Mouse (Mus musculus): ENCODE data around the gene Vti1a. TPM values are rescaled to one million over a fixed set of nuclear protein-coding genes. Genes with fewer than 3 reads are reported as not detected.

The Vti1a gene
- polyA plus RNA-seq, 1 experiment from 2014 or later, result 22.8 TPM

DNA sequence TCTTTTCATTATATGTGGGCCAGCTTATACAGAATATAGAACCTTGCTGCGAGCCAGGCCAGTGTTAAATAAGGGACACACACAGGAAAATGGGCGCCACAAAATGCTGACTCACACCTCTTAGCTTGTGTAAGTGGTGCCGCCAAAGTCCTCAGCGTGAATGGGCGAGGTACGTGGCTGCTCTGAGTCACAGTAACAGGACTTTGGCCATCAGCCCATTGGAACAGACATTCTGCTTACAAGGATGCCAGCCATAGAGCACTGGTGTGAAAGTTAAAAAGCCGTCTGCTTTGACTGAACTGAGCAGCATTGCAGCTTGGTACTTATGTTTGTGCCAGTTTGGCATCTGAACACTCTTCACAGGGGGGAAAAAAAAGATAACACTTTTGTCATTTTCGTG, 107.9 kb downstream of the Vti1a start:
- WGBS, result 34% methylated on average over 8 of the region's 8 CpGs
- ATAC-seq, result peak; percentile 84
- H3K4me3 ChIP-seq (ENCODE audit: low read depth, low read length), result no peak overlapping the region

DNA sequence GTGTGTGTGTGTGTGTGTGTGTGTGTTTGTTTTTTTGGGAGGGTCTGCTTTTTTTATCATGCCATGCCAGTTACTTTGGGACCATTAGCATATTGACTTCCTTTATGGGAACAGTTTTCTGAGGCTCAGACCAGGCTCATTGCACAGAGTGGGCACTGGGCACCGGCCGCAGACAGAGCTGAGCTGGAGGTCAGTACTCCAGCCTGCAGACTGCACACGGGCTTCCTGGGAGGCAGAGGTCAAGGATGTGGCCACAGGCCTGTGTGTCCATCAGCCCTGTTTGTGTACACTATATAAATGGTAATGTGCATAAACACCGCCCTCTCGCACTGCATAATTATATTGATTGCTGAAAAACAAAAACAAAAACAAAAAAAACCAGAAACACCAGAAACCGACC, 108.4 kb downstream of the Vti1a start:
- no peak overlapping the region for H3K27ac ChIP-seq (ENCODE audit: low read depth, low read length)
- 66% methylated on average over 6 of the region's 6 CpGs for WGBS
- no peak overlapping the region for H3K4me2 ChIP-seq (ENCODE audit: low read length)
- peaks cover 16% of the 10 kb centered on the region for H3K4me1 ChIP-seq (ENCODE audit: control insufficient read depth, insufficient read depth, low read length)
- H3K36me3 ChIP-seq (ENCODE audit: control insufficient read depth, insufficient read depth, low read length), result no peaks in the 10 kb centered on the region
- DNase-seq (ENCODE audit: low spot score), result no peak
- no peaks in the 10 kb centered on the region for H3K27me3 ChIP-seq (replicated peaks; ENCODE audit: control insufficient read depth, insufficient read depth, low read length)
- no peak for ATAC-seq
- no peaks in the 10 kb centered on the region for H3K9me3 ChIP-seq (replicated peaks; ENCODE audit: control insufficient read depth, low read length)
- no peak overlapping the region for H3K4me3 ChIP-seq (ENCODE audit: low read depth, low read length)
- H3K9ac ChIP-seq (ENCODE audit: low read length), result no peak overlapping the region

More for the DNA sequence above, 107.9 kb downstream of the Vti1a start:
- Histone ChIP-seq H3K27ac (ENCODE audit: low read depth, low read length) (no peak overlapping the region), H3K9me3 (replicated peaks; ENCODE audit: control insufficient read depth, low read length) (no peaks in the 10 kb centered on the region), H3K36me3 (ENCODE audit: control insufficient read depth, insufficient read depth, low read length) (no peaks in the 10 kb centered on the region), H3K4me2 (ENCODE audit: low read length) (no peak overlapping the region), H3K9ac (ENCODE audit: low read length) (no peak overlapping the region), H3K27me3 (replicated peaks; ENCODE audit: control insufficient read depth, insufficient read depth, low read length) (no peaks in the 10 kb centered on the region), H3K4me1 (ENCODE audit: control insufficient read depth, insufficient read depth, low read length) (peaks cover 16% of the 10 kb centered on the region)
- DNase-seq (ENCODE audit: low spot score), result peak; percentile 94

DNA sequence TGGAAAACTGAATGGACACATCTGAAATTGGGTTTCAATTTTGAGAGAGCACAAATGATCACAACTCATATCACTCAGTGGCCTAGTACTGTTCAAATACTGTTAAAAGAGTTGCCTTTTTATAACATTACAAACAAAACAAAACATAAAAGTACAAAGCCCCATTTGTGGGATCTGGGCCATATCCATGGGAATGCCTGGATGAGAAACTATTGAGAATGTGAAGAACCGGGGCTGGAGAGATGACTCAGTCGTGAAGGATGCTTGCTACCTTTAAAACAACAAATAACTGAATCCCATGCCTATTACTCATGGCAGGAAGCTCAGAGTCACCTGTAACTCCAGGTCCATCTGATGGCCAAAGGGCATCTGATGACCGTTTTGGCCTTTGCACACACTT, 124.2 kb downstream of the Vti1a start:
- no peak overlapping the region for H3K4me2 ChIP-seq (ENCODE audit: low read length)
- H3K9me3 ChIP-seq (replicated peaks; ENCODE audit: control insufficient read depth, low read length), result no peaks in the 10 kb centered on the region
- no peaks in the 10 kb centered on the region for H3K27me3 ChIP-seq (replicated peaks; ENCODE audit: control insufficient read depth, insufficient read depth, low read length)
- no peak overlapping the region for H3K27ac ChIP-seq (ENCODE audit: low read depth, low read length)
- H3K9ac ChIP-seq (ENCODE audit: low read length), result no peak overlapping the region
- no peaks in the 10 kb centered on the region for H3K4me1 ChIP-seq (ENCODE audit: control insufficient read depth, insufficient read depth, low read length)
- ATAC-seq (no peak), DNase-seq (ENCODE audit: low spot score) (no peak)
- H3K36me3 ChIP-seq (ENCODE audit: control insufficient read depth, insufficient read depth, low read length), result no peaks in the 10 kb centered on the region
- WGBS, result 85% methylated on average over 3 of the region's 3 CpGs
- no peak overlapping the region for H3K4me3 ChIP-seq (ENCODE audit: low read depth, low read length)

GRCm38 (mm10) chr19:55443618-55444017, 127.5 kb downstream of the Vti1a start:
- Histone ChIP-seq H3K9ac (ENCODE audit: low read length) (no peak overlapping the region), H3K4me3 (ENCODE audit: low read depth, low read length) (no peak overlapping the region), H3K9me3 (replicated peaks; ENCODE audit: control insufficient read depth, low read length) (no peaks in the 10 kb centered on the region), H3K36me3 (ENCODE audit: control insufficient read depth, insufficient read depth, low read length) (no peaks in the 10 kb centered on the region), H3K4me2 (ENCODE audit: low read length) (no peak overlapping the region), H3K27me3 (replicated peaks; ENCODE audit: control insufficient read depth, insufficient read depth, low read length) (no peaks in the 10 kb centered on the region), H3K4me1 (ENCODE audit: control insufficient read depth, insufficient read depth, low read length) (peaks cover under 1% of the 10 kb centered on the region), H3K27ac (ENCODE audit: low read depth, low read length) (no peak overlapping the region)
- ATAC-seq (no peak), DNase-seq (ENCODE audit: low spot score) (no peak)
- 79% methylated on average over 8 of the region's 8 CpGs for WGBS

DNA sequence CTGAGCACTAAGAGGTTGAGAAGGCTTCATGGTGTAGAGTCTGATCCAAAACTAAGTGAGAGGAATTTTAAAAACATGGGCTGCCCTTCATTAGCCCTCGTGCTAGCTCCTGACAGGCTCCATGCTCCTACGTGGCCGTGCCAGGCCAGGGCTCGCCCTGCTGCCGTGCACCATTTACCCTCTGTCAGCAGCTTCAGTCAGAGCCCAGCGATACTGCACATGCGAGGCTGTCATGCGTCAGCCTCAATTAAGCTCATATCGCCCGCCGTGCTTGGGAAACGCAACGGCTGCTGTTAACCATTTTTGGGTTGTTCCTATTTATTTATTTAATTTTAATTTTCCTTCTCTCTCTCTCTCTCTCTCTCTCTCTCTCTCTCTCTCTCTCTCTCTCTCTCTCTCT, 133.0 kb downstream of the Vti1a start:
- Histone ChIP-seq H3K9ac (ENCODE audit: low read length) (no peak overlapping the region), H3K4me2 (ENCODE audit: low read length) (peak overlapping the region; percentile 23; the same call in 1 of the 2 replicates), H3K27ac (ENCODE audit: low read depth, low read length) (no peak overlapping the region), H3K4me1 (ENCODE audit: control insufficient read depth, insufficient read depth, low read length) (peaks cover 10% of the 10 kb centered on the region), H3K4me3 (ENCODE audit: low read depth, low read length) (no peak overlapping the region), H3K27me3 (replicated peaks; ENCODE audit: control insufficient read depth, insufficient read depth, low read length) (no peaks in the 10 kb centered on the region), H3K9me3 (replicated peaks; ENCODE audit: control insufficient read depth, low read length) (no peaks in the 10 kb centered on the region), H3K36me3 (ENCODE audit: control insufficient read depth, insufficient read depth, low read length) (no peaks in the 10 kb centered on the region)
- peak; percentile 67 for DNase-seq (ENCODE audit: low spot score)
- 23% methylated on average over 13 of the region's 13 CpGs for WGBS
- peak; percentile 40; the same call in 1 of the 2 replicates for ATAC-seq

GRCm38 (mm10) chr19:55449506-55449905, 133.4 kb downstream of the Vti1a start:
- 23% methylated on average over 6 of the region's 6 CpGs for WGBS
- no peaks in the 10 kb centered on the region for H3K27me3 ChIP-seq (replicated peaks; ENCODE audit: control insufficient read depth, insufficient read depth, low read length)

DNA sequence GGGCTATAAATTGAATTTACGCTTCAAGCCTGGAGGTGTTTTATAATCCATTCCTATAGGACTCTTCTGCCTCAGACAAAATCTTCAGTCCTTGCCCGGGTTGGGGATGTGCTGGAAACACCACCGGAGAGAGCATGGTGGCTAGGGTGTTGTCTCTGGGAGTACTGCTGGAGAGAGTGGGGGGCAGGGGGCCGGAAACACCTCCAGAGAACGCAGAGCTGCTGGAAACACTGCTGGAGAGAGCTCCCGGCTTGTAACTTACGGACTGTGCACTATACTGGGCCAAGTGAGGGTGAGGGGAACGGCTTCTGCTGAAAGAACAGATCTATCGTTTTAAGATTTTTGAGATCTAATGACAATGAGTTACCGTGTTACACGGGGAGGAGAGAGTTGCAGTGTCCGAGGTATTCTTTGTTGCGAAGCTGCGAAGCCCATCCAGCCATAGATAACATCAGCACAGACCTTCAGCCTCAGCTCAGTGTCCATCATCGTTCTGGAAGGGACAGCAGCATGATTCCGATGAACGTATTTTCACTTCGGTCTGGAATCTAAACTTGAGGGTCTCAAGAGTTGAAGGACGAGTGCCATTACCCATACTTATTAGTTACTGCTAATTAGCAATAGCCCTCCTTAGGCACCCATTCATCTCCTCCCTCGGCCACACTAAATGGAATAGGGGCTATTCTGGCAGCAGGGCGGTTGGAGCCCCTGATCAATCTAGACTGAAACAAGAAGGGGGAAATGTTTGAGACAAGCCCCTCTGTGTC, 140.4 kb downstream of the Vti1a start:
- H3K9ac ChIP-seq (ENCODE audit: low read length), result no peak overlapping the region
- ATAC-seq, result no peak
- peak; percentile 36 for DNase-seq (ENCODE audit: low spot score)
- H3K4me1 ChIP-seq (ENCODE audit: control insufficient read depth, insufficient read depth, low read length), result peaks cover 14% of the 10 kb centered on the region
- H3K27me3 ChIP-seq (replicated peaks; ENCODE audit: control insufficient read depth, insufficient read depth, low read length), result 0 out of 2 replicates have a peak, but pooled peaks cover 2% of the 10 kb centered on the region
- no peaks in the 10 kb centered on the region for H3K9me3 ChIP-seq (replicated peaks; ENCODE audit: control insufficient read depth, low read length)
- WGBS, result 24% methylated on average over 21 of the region's 21 CpGs
- no peak overlapping the region for H3K27ac ChIP-seq (ENCODE audit: low read depth, low read length)
- no peaks in the 10 kb centered on the region for H3K36me3 ChIP-seq (ENCODE audit: control insufficient read depth, insufficient read depth, low read length)
- no peak overlapping the region for H3K4me3 ChIP-seq (ENCODE audit: low read depth, low read length)
- peak overlapping the region; percentile 32 for H3K4me2 ChIP-seq (ENCODE audit: low read length)

More at GRCm38 (mm10) chr19:55449506-55449905, 133.4 kb downstream of the Vti1a start:
- Histone ChIP-seq H3K4me3 (ENCODE audit: low read depth, low read length) (no peak overlapping the region), H3K9me3 (replicated peaks; ENCODE audit: control insufficient read depth, low read length) (no peaks in the 10 kb centered on the region), H3K4me2 (ENCODE audit: low read length) (peak overlapping the region; percentile 23; the same call in 1 of the 2 replicates), H3K36me3 (ENCODE audit: control insufficient read depth, insufficient read depth, low read length) (no peaks in the 10 kb centered on the region), H3K27ac (ENCODE audit: low read depth, low read length) (no peak overlapping the region), H3K9ac (ENCODE audit: low read length) (peak overlapping the region; percentile 35; the same call in 1 of the 2 replicates), H3K4me1 (ENCODE audit: control insufficient read depth, insufficient read depth, low read length) (peaks cover 10% of the 10 kb centered on the region)
- DNase-seq (ENCODE audit: low spot score), result no peak
- ATAC-seq, result no peak

DNA sequence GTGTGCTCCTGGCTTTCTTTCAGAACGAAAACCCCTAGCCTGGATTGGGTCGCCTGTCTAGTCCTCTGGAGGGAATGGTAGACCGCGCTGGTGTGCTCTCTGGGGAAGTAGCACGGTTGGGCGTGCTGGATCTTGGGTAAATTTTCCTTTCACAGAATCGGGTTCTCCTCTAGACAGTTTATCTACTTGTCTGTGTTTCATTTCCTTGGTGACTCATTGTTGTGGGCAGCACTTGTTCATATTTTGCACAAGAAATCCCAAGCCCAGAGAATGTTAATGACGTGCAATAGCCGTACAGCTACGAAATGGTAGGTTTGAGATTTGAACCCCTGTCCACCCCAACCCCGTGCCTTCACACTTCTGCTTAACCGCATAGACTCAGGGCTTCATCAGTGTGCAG, 145.9 kb downstream of the Vti1a start:
- Histone ChIP-seq H3K27me3 (replicated peaks; ENCODE audit: control insufficient read depth, insufficient read depth, low read length) (0 out of 2 replicates have a peak, but pooled peaks cover 2% of the 10 kb centered on the region), H3K27ac (ENCODE audit: low read depth, low read length) (no peak overlapping the region), H3K4me2 (ENCODE audit: low read length) (no peak overlapping the region), H3K4me1 (ENCODE audit: control insufficient read depth, insufficient read depth, low read length) (peaks cover 4% of the 10 kb centered on the region; the same call in 1 of the 2 replicates), H3K36me3 (ENCODE audit: control insufficient read depth, insufficient read depth, low read length) (no peaks in the 10 kb centered on the region), H3K9me3 (replicated peaks; ENCODE audit: control insufficient read depth, low read length) (no peaks in the 10 kb centered on the region), H3K4me3 (ENCODE audit: low read depth, low read length) (no peak overlapping the region), H3K9ac (ENCODE audit: low read length) (no peak overlapping the region)
- 93% methylated on average over 12 of the region's 12 CpGs for WGBS
- no peak for ATAC-seq
- DNase-seq (ENCODE audit: low spot score), result no peak

DNA sequence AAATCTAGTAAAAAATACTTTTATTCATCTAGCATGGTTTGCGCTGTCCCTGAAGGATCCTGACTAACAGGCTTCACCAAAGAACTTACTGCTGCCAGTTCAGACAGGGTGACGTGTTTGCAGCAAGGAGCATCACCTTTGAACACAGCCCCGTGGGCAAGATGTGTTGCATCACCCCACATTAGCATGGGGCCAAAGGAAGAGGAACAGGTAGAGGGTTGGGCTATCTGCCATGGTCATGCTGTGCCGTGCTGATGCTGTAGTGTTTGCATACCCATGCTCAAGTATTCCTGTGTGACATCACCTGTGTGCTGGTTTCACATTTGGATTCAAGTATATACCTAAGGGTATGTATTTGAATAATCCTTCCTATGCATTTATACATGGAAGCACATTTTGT, 147.6 kb downstream of the Vti1a start:
- Histone ChIP-seq H3K9ac (ENCODE audit: low read length) (no peak overlapping the region), H3K4me1 (ENCODE audit: control insufficient read depth, insufficient read depth, low read length) (no peaks in the 10 kb centered on the region), H3K36me3 (ENCODE audit: control insufficient read depth, insufficient read depth, low read length) (no peaks in the 10 kb centered on the region), H3K27me3 (replicated peaks; ENCODE audit: control insufficient read depth, insufficient read depth, low read length) (0 out of 2 replicates have a peak, but pooled peaks cover 2% of the 10 kb centered on the region), H3K27ac (ENCODE audit: low read depth, low read length) (no peak overlapping the region), H3K4me2 (ENCODE audit: low read length) (no peak overlapping the region), H3K9me3 (replicated peaks; ENCODE audit: control insufficient read depth, low read length) (no peaks in the 10 kb centered on the region), H3K4me3 (ENCODE audit: low read depth, low read length) (no peak overlapping the region)
- ATAC-seq (no peak), DNase-seq (ENCODE audit: low spot score) (no peak)
- 90% methylated on average over 4 of the region's 4 CpGs for WGBS
